Mouse (Mus musculus): ENCODE measurements around the gene Cdc42ep3. TPM values are rescaled to one million over a fixed set of nuclear protein-coding genes. Genes with fewer than 3 reads are reported as not detected.

Cdc42ep3 gene
- polyA plus RNA-seq, 1 experiment from 2014 or later, result 36.7 TPM

DNA sequence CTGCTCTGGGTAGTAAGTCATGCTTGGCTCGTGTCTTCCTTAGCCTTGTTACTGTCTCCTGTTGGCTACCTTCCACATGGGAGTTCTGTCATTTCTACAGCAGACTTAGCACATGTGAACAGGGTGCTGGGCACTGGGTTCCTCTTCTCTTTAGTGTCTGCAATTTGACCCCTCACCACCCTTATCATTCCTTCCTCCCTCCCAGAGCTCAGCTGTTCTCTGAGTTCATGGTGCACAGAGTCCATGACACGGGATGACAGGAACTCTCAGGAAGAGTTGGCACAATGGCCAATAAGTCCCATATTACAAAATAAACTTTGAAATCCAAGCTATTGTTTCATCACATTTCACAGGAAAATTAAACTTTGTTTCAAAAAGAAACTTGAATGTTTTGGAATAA is 64.2 kb downstream of the Cdc42ep3 start:
- CTCF ChIA-PET, result interaction anchor here (2.2 kb wide), 1 partner anchor 11 kb away, joined by 4 read pairs; no protein-coding TSS in a partner anchor
- TF ChIP-seq CTCF (IDR thresholded peaks at IDR 0.05), result no peak
- POLR2A ChIA-PET, result no interaction called here
- no peak for ATAC-seq
- no peak for DNase-seq (ENCODE audit: low read depth, low spot score)
- no peaks in the 10 kb centered on the region for H3K27me3 ChIP-seq
- in situ Hi-C loops (cut with MboI; ENCODE audit: low pct_unique_long_range_greater_than_20kb), result no loop called here

DNA sequence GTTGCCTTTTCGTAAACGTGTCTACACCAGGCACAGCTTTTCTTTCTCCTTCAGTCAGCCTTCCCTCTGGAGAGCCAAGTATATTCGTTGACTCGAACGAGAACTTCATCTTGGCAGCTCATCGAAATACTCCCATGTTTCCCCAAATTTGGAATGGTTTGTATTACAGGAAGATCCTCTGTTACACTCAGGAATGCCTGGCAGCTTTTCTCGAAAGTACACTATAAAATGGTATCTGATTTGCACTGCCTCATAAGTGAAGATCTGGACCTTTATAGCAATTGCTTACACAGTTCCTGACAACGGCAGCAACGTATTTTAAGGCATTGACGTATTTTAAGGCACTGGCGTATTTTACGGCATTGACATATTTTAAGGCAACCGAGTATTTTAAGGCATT is 67.6 kb downstream of the Cdc42ep3 start:
- DNase-seq (ENCODE audit: low read depth, low spot score) (no peak), ATAC-seq (no peak)
- in situ Hi-C loops (cut with MboI; ENCODE audit: low pct_unique_long_range_greater_than_20kb), result no loop called here
- TF ChIP-seq CTCF (IDR thresholded peaks at IDR 0.05), result no peak
- H3K27me3 ChIP-seq, result no peaks in the 10 kb centered on the region
- ChIA-PET CTCF (no interaction called here), POLR2A (no interaction called here)

DNA sequence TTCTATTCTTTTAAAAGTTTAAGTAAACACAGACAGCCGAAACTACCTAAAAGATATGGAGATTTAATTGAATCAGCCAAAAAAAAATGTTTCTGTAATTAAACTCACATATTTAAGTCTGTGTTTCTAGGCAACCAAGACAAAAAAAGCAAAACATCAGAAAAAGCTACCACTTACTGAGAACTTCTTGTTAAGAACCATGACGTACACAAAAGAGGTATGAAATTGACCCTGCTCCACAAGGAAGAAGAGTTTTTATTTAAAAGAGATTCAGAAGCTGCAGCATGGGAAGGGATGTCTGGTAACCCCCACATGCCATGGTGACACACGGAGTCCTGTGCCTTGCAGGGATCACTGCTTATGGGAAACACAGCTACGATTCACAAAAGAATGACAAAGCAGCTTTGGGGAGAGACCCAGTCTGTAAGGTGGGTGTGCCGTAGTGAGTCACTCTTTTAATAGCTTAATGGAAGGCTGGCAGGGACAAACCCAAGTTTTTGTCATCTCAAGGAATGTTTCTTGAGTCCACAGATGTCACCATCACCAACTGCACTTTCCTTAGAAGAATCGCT is 69.8 kb downstream of the Cdc42ep3 start:
- ChIA-PET CTCF (interaction anchor here (0.6 to 1.9 kb wide), 3 partner anchors 10 to 82 kb away, joined by 3 to 6 read pairs (median 5); no protein-coding TSS in a partner anchor), POLR2A (interaction anchor here (0.7 kb wide), 1 partner anchor 457 kb away, joined by 3 read pairs; no protein-coding TSS in a partner anchor)
- TF ChIP-seq CTCF (IDR thresholded peaks at IDR 0.05), result no peak
- ATAC-seq (no peak), DNase-seq (ENCODE audit: low read depth, low spot score) (no peak)
- in situ Hi-C loops (cut with MboI; ENCODE audit: low pct_unique_long_range_greater_than_20kb), result no loop called here
- H3K27me3 ChIP-seq, result no peaks in the 10 kb centered on the region
